Mouse (Mus musculus) heart, embryonic 16.5 days (tissue): ENCODE data around the gene Wif1. TPM values are rescaled to one million over a fixed set of nuclear protein-coding genes. Genes with fewer than 3 reads are reported as not detected.

Source experiments
- ATAC-seq: fragments of 200-750 bp; cut with Nextera tagmentation; replicated peaks from 2 replicates; pipeline ENCODE4 v1.8.0; 2017; ENCODE audit warnings: moderate number of reproducible peaks; ENCODE audit not compliant: insufficient read depth, low FRiP score; ENCODE audit errors: extremely low read depth
- H3K27ac ChIP-seq: fragments of 300-500 bp; sonication (generic); 2 replicates; pipeline ENCODE4 v1.5.1; 2014; ENCODE audit warnings: mild to moderate bottlenecking, low read length, control low read depth, moderate library complexity
- H3K27me3 ChIP-seq: fragments of 300-500 bp; sonication (generic); 2 replicates; pipeline ENCODE4 v1.6.1; 2014; ENCODE audit warnings: low read length, mixed read lengths; ENCODE audit not compliant: control insufficient read depth, insufficient read depth
- H3K36me3 ChIP-seq: fragments of 300-500 bp; sonication (generic); 2 replicates; pipeline ENCODE4 v1.6.1; 2014; ENCODE audit not compliant: control insufficient read depth, insufficient read depth
- H3K4me1 ChIP-seq: fragments of 300-500 bp; sonication (generic); 2 replicates; pipeline ENCODE4 v1.6.1; 2014; ENCODE audit warnings: low read length, mixed read lengths; ENCODE audit not compliant: control insufficient read depth, insufficient read depth
- H3K4me2 ChIP-seq: fragments of 300-500 bp; sonication (generic); 2 replicates; pipeline ENCODE4 v1.6.1; 2014; ENCODE audit warnings: low read depth, mild to moderate bottlenecking, control low read depth, low read length
- H3K4me3 ChIP-seq: fragments of 300-500 bp; sonication (generic); 2 replicates; pipeline ENCODE4 v1.5.1; 2014; ENCODE audit warnings: mild to moderate bottlenecking, control low read depth, low read length
- H3K9ac ChIP-seq: fragments of 300-500 bp; sonication (generic); 2 replicates; pipeline ENCODE4 v1.6.1; 2014; ENCODE audit warnings: low read length, control low read depth
- H3K9me3 ChIP-seq: fragments of 300-500 bp; sonication (generic); replicated peaks from 2 replicates; pipeline ENCODE4 v1.6.1; 2016; ENCODE audit warnings: low read length; ENCODE audit not compliant: control insufficient read depth
- WGBS: fragments of 180-500 bp; shearing (Covaris S2); extraction: QIAGEN DNeasy Blood & Tissue Kit; methylation state at CpG from one replicate; pipeline ENCODE4 v1.1.7; 2014; 5-methylcytosine and 5-hydroxymethylcytosine counted together
- polyA plus RNA-seq: library from polyadenylated mRNA; unstranded; fragments of >200 nt; fragmentation: Nextera tagmentation; extraction: Ambion mirVana; gene quantifications from 2 replicates; pipeline ENCODE4 v1.2.1, GENCODE M21; 2015

Gene Wif1
- 20.6 and 21.4 TPM in 2 replicates for polyA plus RNA-seq

GRCm38 (mm10) chr10:121033826-121034568 lies at the start of gene Wif1:
TSS of gene Wif1 (plus strand) at chr10:121033960.
- Histone ChIP-seq H3K4me3 (peak within 1 kb of the TSS; percentile 74), H3K9me3 (no peaks in the 10 kb centered on the region), H3K4me1 (peaks cover 8% of the 10 kb centered on the region), H3K27ac (peak within 1 kb of the TSS; percentile 29; the same call in 1 of the 2 replicates), H3K4me2 (peak within 1 kb of the TSS; percentile 95), H3K27me3 (peaks cover 6% of the 10 kb centered on the region), H3K36me3 (no peaks in the 10 kb centered on the region), H3K9ac (peak within 1 kb of the TSS; percentile 73)
- peak; percentile 89 for ATAC-seq
- 1% methylated on average over 49 of the region's 49 CpGs for WGBS

GRCm38 (mm10) chr10:121002135-121002534 lies 31.6 kb upstream of the Wif1 start:
- H3K4me2 ChIP-seq = no peak overlapping the region
- WGBS = 74% methylated on average over 2 of the region's 2 CpGs

GRCm38 (mm10) chr10:121011496-121011895 lies 22.3 kb upstream of the Wif1 start:
- no peak for ATAC-seq
- Histone ChIP-seq H3K9me3 (peaks cover 6% of the 10 kb centered on the region), H3K27me3 (no peaks in the 10 kb centered on the region), H3K36me3 (no peaks in the 10 kb centered on the region), H3K27ac (no peak overlapping the region), H3K4me2 (no peak overlapping the region), H3K9ac (no peak overlapping the region), H3K4me1 (peaks cover 1% of the 10 kb centered on the region), H3K4me3 (no peak overlapping the region)
- WGBS = 78% methylated on average over 4 of the region's 4 CpGs

More at GRCm38 (mm10) chr10:121002135-121002534, 31.6 kb upstream of the Wif1 start:
- Histone ChIP-seq H3K4me3 (no peak overlapping the region), H3K36me3 (no peaks in the 10 kb centered on the region), H3K27ac (no peak overlapping the region), H3K27me3 (no peaks in the 10 kb centered on the region), H3K9ac (no peak overlapping the region), H3K9me3 (no peaks in the 10 kb centered on the region), H3K4me1 (no peaks in the 10 kb centered on the region)
- no peak for ATAC-seq

- 63% methylated on average over 8 of the region's 8 CpGs for WGBS
- Histone ChIP-seq H3K27me3 (no peaks in the 10 kb centered on the region), H3K9me3 (peaks cover 6% of the 10 kb centered on the region), H3K36me3 (no peaks in the 10 kb centered on the region), H3K4me2 (peak overlapping the region; percentile 46), H3K4me1 (peaks cover 9% of the 10 kb centered on the region), H3K27ac (no peak overlapping the region; the same call in 1 of the 2 replicates), H3K9ac (no peak overlapping the region), H3K4me3 (no peak overlapping the region)
- no peak for ATAC-seq
Observed at GRCm38 (mm10) chr10:121016291-121016690, 17.5 kb upstream of the Wif1 start.

GRCm38 (mm10) chr10:121016711-121017503 lies 16.9 kb upstream of the Wif1 start:
- peak overlapping the region; percentile 53 for H3K27ac ChIP-seq
- no peak overlapping the region for H3K9ac ChIP-seq
- H3K9me3 ChIP-seq = peaks cover 6% of the 10 kb centered on the region
- H3K4me2 ChIP-seq = peak overlapping the region; percentile 46
- WGBS = 17% methylated on average over 18 of the region's 18 CpGs
- no peaks in the 10 kb centered on the region for H3K27me3 ChIP-seq
- no peak overlapping the region for H3K4me3 ChIP-seq
- no peaks in the 10 kb centered on the region for H3K36me3 ChIP-seq
- H3K4me1 ChIP-seq = peaks cover 9% of the 10 kb centered on the region
- ATAC-seq = no peak

- 76% methylated on average over 5 of the region's 5 CpGs for WGBS
Observed at GRCm38 (mm10) chr10:121022951-121023350, 10.8 kb upstream of the Wif1 start.

GRCm38 (mm10) chr10:121031802-121032201 lies 2.0 kb upstream of the Wif1 start:
- peaks cover 5% of the 10 kb centered on the region; the same call in 1 of the 2 replicates for H3K4me1 ChIP-seq
- peaks cover 6% of the 10 kb centered on the region for H3K27me3 ChIP-seq
- H3K27ac ChIP-seq = no peak overlapping the region
- no peak overlapping the region for H3K4me2 ChIP-seq
- no peaks in the 10 kb centered on the region for H3K36me3 ChIP-seq
- H3K4me3 ChIP-seq = no peak overlapping the region
- ATAC-seq = no peak
- 13% methylated on average over 7 of the region's 7 CpGs for WGBS
- no peaks in the 10 kb centered on the region for H3K9me3 ChIP-seq
- H3K9ac ChIP-seq = no peak overlapping the region

More at GRCm38 (mm10) chr10:121022951-121023350, 10.8 kb upstream of the Wif1 start:
- Histone ChIP-seq H3K4me2 (no peak overlapping the region), H3K4me3 (no peak overlapping the region), H3K27me3 (no peaks in the 10 kb centered on the region), H3K9ac (no peak overlapping the region), H3K9me3 (no peaks in the 10 kb centered on the region), H3K36me3 (no peaks in the 10 kb centered on the region), H3K4me1 (no peaks in the 10 kb centered on the region), H3K27ac (no peak overlapping the region)
- no peak for ATAC-seq

GRCm38 (mm10) chr10:121033128-121033791 lies 500 bp upstream of the Wif1 start:
- Histone ChIP-seq H3K4me3 (peak overlapping the region; percentile 74), H3K27ac (peak overlapping the region; percentile 29; the same call in 1 of the 2 replicates), H3K4me2 (peak overlapping the region; percentile 95), H3K27me3 (peaks cover 6% of the 10 kb centered on the region), H3K9me3 (no peaks in the 10 kb centered on the region), H3K4me1 (peaks cover 8% of the 10 kb centered on the region), H3K36me3 (no peaks in the 10 kb centered on the region), H3K9ac (peak overlapping the region; percentile 73)
- under 1% methylated on average over 25 of the region's 25 CpGs for WGBS
- peak; percentile 84 for ATAC-seq
